ENCODE assay signal across 11 mouse cellular contexts in the genomic region with DNA sequence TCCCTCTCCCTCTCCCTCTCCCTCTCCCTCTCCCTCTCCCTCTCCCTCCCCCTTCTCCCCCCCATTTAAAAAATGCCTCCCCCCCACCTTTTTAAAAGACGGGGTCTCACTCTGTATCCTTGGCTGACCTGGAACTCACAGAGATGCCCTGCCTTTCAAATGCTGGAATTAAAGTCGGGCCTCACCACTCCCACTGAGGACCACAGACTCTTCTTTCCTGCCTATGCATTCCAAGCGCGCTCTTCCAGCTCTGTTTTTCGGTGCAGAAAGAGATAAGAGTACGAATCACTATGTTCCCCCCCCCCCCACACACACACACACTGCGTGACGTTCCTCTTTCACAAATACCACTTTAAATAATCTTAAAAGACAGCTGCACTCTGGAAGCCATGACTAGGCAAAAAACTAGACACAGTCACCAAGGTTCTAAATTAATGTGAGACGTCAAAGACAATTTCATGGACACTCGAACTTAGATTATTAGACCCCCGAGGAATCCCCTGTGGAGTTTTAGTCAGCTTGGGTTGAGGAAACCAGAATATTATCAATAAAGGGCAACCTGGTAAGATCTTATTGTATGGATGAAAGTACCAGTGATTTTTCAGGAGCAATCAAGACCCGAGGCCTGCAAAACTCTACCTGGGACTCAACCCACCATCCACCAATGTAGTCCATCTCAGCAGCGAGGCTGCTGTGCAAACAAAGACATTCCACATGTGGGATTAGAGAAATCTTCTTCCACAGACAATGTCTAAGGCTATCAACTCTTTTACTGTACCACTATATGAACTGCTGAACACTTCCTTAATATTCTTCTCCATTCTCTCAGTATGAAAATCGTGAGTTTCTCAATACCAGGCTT. TPM values are rescaled to one million over a fixed set of nuclear protein-coding genes. Genes with fewer than 3 reads are reported as not detected.
DNase-seq lines count a peak whose midpoint lies in the region; ATAC-seq and TF ChIP-seq lines count a peak whose summit lies in the region.
"Had no signal": no experiment of that assay in that cellular context is flagged by ENCODE, and none has a peak within 500 bp of the region (broad histone marks: within the 10 kb centered on the region; RNA-seq: fewer than 3 reads in every experiment).

No protein-coding gene starts in this region.

- no peak overlapping the region for H3K4me3 ChIP-seq in lung, embryonic 15.5 days
- H3K4me3 ChIP-seq in cortical plate, adult 2 months (ENCODE audit: insufficient read depth, low read length): no peak overlapping the region
- no peak overlapping the region for H3K4me3 ChIP-seq in limb, embryonic 13.5 days
- H3K4me3 ChIP-seq: hindbrain, embryonic 12.5 days had no signal

- H3K9me3 ChIP-seq in lung, embryonic 15.5 days: no peaks in the 10 kb centered on the region
- H3K9me3 ChIP-seq in limb, embryonic 13.5 days: no peaks in the 10 kb centered on the region
- H3K9me3 ChIP-seq: hindbrain, embryonic 12.5 days had no signal

- no peaks in the 10 kb centered on the region for H3K27me3 ChIP-seq in lung, embryonic 15.5 days
- no peaks in the 10 kb centered on the region for H3K27me3 ChIP-seq in limb, embryonic 13.5 days
- H3K27me3 ChIP-seq: hindbrain, embryonic 12.5 days had no signal

- H3K36me3 ChIP-seq in lung, embryonic 15.5 days: no peaks in the 10 kb centered on the region
- no peaks in the 10 kb centered on the region for H3K36me3 ChIP-seq in limb, embryonic 13.5 days
- H3K36me3 ChIP-seq: hindbrain, embryonic 12.5 days had no signal

- no peak overlapping the region for H3K4me2 ChIP-seq in lung, embryonic 15.5 days
- H3K4me2 ChIP-seq in limb, embryonic 13.5 days (replicated peaks): 0 out of 2 replicates have a peak overlapping the region, but pooled peaks have one; percentile 51
- H3K4me2 ChIP-seq: hindbrain, embryonic 12.5 days had no signal

- 58% methylated on average over 14 of the region's 14 CpGs for WGBS in lung, embryonic 15.5 days
- 80% methylated on average over 14 of the region's 14 CpGs for WGBS in limb, embryonic 13.5 days

- H3K9ac ChIP-seq in lung, embryonic 15.5 days: no peak overlapping the region
- H3K9ac ChIP-seq in limb, embryonic 13.5 days: no peak overlapping the region
- H3K9ac ChIP-seq: hindbrain, embryonic 12.5 days had no signal

- no peak for TF ChIP-seq CTCF in cortical plate, adult 2 months (IDR thresholded peaks at IDR 0.05; ENCODE audit: extremely low read depth, insufficient read depth, low read length)

- no peak for ATAC-seq in lung, embryonic 15.5 days (ENCODE audit: borderline replicate concordance, extremely low read depth, low FRiP score, low TSS enrichment)
- no peak for ATAC-seq in limb, embryonic 13.5 days (ENCODE audit: low FRiP score, low read depth)
- peak; percentile 38 for ATAC-seq in neutrophil, adult 5-6 weeks (ENCODE audit: extremely low read depth, insufficient number of reproducible peaks, low FRiP score, poor library complexity, severe bottlenecking)

- 0 out of 2 replicates have a peak overlapping the region, but pooled peaks have one; percentile 86 for H3K27ac ChIP-seq in lung, embryonic 15.5 days
- H3K27ac ChIP-seq in cortical plate, adult 2 months (ENCODE audit: insufficient read depth, low read length): peak overlapping the region; percentile 90; the same call in 1 of the 2 replicates
- 0 out of 2 replicates have a peak overlapping the region, but pooled peaks have one; percentile 82 for H3K27ac ChIP-seq in limb, embryonic 13.5 days
- H3K27ac ChIP-seq: hindbrain, embryonic 12.5 days had no signal

- H3K4me1 ChIP-seq in lung, embryonic 15.5 days: peaks cover 29% of the 10 kb centered on the region
- peaks cover 3% of the 10 kb centered on the region for H3K4me1 ChIP-seq in cortical plate, adult 2 months (ENCODE audit: control insufficient read depth, insufficient read depth, low read length)
- peaks cover 34% of the 10 kb centered on the region for H3K4me1 ChIP-seq in limb, embryonic 13.5 days

- no peak for DNase-seq in lung, postnatal 36 days
- no peak for DNase-seq in adrenal gland, postnatal 10 days
- no peak for DNase-seq in spleen, postnatal 14 days (ENCODE audit: low spot score in 2 of 2)
- no peak for DNase-seq in right cerebral cortex, postnatal 25 days

- TF ChIP-seq POLR2A in cortical plate, adult 2 months (IDR thresholded peaks at IDR 0.05; ENCODE audit: extremely low read depth, insufficient read depth, low read length): no peak

RNA-seq across cellular contexts. Expression of gene Arhgdib, which starts 2.1 kb away (rescaled TPM):
- polyA plus RNA-seq in lung, embryonic 15.5 days (2015; fragmentation: Nextera tagmentation; extraction: Ambion mirVana): 69.8 and 82.9 TPM in 2 replicates
- polyA plus RNA-seq in cortical plate, adult 2 months (2012; rRNA removed): 23.5 and 25.7 TPM in 2 replicates
- polyA plus RNA-seq in limb, embryonic 13.5 days (2015; fragmentation: Nextera tagmentation; extraction: Ambion mirVana): 75.3 and 78.3 TPM in 2 replicates
- total RNA-seq in neutrophil, adult 5-6 weeks (2017): 1,086 and 1,117 TPM in 2 replicates
- 10 to 100 TPM; 43.0 to 44.5 TPM for total RNA-seq in adrenal gland, postnatal 10 days (2021)

RNA-seq across cellular contexts. Expression of gene Pde6h, which starts 15.9 kb away (rescaled TPM):
- polyA plus RNA-seq in lung, embryonic 15.5 days (2015; fragmentation: Nextera tagmentation; extraction: Ambion mirVana): 0.47 TPM in 1 of 2 replicates, not detected in the other
- polyA plus RNA-seq in cortical plate, adult 2 months (2012; rRNA removed): 0.46 and 0.93 TPM in 2 replicates
- polyA plus RNA-seq in limb, embryonic 13.5 days (2015; fragmentation: Nextera tagmentation; extraction: Ambion mirVana): 0.18 and 0.63 TPM in 2 replicates
- 0.35 TPM in 1 of 2 replicates, not detected in the other for total RNA-seq in neutrophil, adult 5-6 weeks (2017)
- total RNA-seq in adrenal gland, postnatal 10 days (2021): under 1 TPM in 1 of 2 experiments, not detected in 1; 0.60 TPM
- polyA plus RNA-seq: embryonic facial prominence, embryonic 11.5 days; hindbrain, embryonic 12.5 days; neural tube, embryonic 14.5 days had no signal

RNA-seq across cellular contexts. Expression of gene Erp27, which starts 17.6 kb away (rescaled TPM):
- polyA plus RNA-seq in lung, embryonic 15.5 days (2015; fragmentation: Nextera tagmentation; extraction: Ambion mirVana): 0.40 and 0.62 TPM in 2 replicates
- 0.21 and 0.25 TPM in 2 replicates for polyA plus RNA-seq in cortical plate, adult 2 months (2012; rRNA removed)
- 0.28 and 0.46 TPM in 2 replicates for polyA plus RNA-seq in limb, embryonic 13.5 days (2015; fragmentation: Nextera tagmentation; extraction: Ambion mirVana)
- 12.0 and 12.5 TPM in 2 replicates for total RNA-seq in neutrophil, adult 5-6 weeks (2017)
- under 1 TPM; 0.15 to 0.27 TPM for total RNA-seq in adrenal gland, postnatal 10 days (2021)
- polyA plus RNA-seq: embryonic facial prominence, embryonic 11.5 days; hindbrain, embryonic 12.5 days; neural tube, embryonic 14.5 days had no signal
